Mouse (Mus musculus): ENCODE data around the gene D7Ertd443e. TPM values are rescaled to one million over a fixed set of nuclear protein-coding genes. Genes with fewer than 3 reads are reported as not detected.

Gene D7Ertd443e
- polyA plus RNA-seq, 1 experiment from 2014 or later: not detected

Other genes starting within 250 kb of the D7Ertd443e start
- 1.8 and 2.1 TPM in 2 replicates for gene Adam12, start 153.5 kb downstream of the D7Ertd443e start, polyA plus RNA-seq (2016; fragmentation: Nextera tagmentation; extraction: Ambion mirVana)